Mouse (Mus musculus) embryo, embryonic 10.5 days (tissue): ENCODE results near the gene Fkbpl.
A peak's percentile ranks its signal among the peaks of the same experiment; 100 is the strongest.

Experiments used
- DNase-seq: peaks from one replicate; pipeline ENCODE4 v3.0.0-alpha.2; 2015; ENCODE audit warnings: low spot score

Fkbpl gene

DNA sequence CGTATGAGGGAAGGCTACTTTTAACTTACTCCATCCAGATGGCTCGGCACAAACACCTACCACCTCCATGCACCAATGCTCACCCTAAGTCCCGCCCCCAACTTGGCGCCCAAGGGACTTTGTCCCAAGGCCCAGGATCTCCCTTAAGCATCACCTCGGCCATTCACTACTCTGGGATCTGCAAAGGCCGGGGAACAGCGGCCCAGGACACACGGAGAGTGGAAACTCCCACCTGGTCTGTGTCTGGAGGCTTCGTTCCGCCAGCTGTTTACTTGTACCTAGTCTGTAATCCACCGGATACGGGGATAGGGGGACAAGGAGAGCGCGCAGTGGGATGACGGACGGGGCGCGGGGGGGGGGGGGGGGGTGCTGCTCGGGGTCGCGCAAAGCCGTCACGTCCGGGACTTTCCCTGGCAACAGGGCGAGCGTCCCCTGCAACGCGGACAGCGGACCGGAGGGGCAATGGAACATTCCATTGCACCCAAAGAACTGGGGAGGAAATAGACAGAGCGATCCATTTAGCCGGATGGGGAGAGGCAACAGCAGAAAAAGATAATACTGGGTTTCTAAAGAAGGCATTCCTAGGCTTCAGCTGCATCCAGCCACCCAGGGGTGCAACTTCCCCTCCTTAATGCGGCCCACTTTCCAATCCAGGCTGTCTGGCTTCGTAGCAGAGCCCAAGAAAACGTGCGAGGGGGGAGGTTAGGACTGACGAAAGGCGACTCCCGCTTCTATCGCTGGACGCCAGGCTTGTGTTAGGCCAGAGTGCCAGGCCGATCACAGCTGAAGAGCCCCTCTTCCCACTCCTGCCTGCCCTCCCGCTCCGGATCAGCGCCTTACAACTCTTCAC, 17.2 kb upstream of the Fkbpl start:
- DNase-seq, result peak; percentile 92

DNA sequence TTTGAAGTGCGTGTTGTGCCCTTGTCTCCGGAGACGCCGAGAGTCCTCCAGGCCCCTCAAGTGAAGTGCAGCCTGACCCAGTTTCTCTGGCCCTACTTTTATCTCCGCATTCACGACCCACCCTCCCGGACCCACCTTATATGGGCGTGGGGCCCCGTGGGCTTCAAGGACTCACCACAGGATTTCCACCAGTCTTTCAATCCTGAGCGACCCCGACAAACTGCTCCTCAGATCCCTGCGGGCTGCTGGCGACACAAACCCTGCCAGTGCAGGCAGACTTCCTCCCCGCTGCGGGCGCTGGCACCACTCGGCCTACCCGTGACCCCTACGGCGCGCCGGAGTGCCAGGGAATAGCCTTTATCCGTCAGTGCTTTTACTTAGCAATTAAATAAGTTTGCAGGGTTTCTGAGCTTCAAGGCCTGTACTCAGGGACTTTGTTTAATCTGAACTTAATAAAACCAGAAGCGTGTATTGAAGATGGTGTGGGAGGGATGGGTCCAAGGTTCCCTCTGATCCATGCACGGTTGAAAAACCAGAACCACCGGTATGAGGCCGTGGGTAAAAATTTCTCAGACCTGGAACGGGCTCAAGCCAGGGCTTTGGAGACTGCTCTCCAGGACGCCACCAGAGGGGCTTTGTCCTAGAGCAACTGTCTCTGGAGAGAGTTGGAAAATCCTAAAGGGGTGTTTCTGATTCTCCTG, 16.5 kb upstream of the Fkbpl start, which contains the start of gene Ppt2:
Ppt2 (minus strand) TSS at position 568 of the 701 bp plus-strand sequence.
- no peak for DNase-seq

DNA sequence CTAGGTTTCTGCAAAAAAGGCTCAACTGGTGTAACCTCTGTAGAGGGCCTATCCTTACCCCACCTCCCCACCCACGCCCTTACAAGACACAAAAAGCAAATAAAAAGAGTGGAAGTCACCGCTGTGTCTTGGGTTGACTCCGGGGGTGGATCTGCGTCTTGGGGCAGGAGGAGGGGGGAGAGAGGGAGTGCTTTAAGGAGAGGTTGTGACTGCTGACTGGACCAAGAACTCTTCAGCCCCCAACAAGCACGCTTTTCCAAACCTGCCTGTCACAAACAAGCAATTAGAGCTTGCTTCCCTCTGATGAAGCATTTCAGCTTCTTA, 16.0 kb upstream of the Fkbpl start:
- DNase-seq, result no peak

DNA sequence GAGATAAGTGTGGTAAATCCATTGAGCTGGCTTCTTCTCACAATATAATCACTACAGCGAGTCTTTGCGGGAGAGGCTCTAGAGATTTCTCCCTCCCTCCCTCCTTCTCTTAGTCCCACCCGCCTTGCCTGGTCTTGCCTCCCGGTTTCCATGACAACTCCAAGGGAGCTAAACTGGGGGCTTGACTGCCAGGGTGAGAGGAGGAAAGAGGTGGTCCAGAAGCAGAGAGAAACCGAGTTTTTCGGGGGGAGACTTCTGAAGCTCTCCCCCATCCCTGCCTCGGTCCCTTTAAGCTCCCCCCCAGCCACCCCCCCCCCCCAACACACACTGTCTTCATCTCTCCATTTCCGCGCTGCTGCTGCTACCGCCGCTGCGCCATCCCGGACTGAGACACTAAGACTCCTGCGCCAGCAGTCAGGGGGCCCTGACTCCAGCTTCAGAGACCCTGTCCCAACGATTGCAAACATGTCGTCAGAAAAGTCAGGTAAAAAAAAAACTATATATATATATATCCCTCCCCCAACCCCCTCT, 15.3 kb upstream of the Fkbpl start, which contains the start of gene Prrt1:
Prrt1 (plus strand) TSS at position 313 of the 531 bp plus-strand sequence.
- DNase-seq, result peak; percentile 74

DNA sequence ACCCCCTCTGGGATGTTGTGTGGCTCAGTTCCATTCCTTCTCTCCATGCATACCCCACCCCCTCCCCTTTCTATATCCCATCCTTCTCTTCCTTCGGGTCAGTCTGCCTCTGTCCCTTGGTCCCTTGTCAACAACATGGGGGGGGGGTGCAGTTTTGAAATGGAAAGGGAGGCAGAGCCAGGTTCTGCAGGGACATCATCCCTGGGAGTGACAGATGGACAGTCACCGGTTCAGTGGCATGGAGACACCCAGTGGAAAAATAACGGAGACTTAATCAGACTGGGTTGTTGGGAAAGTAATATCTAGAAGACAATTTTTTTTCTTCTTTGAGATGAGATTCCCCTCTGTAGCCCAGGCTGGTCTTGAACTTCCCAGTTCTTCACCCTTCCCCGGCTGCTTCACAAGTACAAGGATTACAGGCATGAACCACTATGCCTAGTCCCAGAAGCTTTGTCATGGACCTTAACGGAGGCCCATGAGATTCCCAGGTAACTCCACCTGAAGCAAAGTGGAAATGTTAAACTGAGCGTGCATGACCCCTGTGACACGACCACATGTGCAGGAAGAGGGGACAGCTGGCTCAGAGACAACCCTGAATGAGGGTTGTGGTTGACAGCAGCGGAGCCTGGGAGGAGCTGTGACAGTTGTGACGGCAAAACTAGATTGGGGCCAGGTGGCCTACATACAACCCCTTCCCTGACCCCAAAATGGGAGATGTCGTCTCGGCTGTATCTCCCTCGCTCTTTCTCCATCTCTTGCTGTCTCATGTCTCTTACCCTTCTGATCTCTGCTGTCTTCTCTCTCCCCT, 14.6 kb upstream of the Fkbpl start:
- DNase-seq, result no peak

DNA sequence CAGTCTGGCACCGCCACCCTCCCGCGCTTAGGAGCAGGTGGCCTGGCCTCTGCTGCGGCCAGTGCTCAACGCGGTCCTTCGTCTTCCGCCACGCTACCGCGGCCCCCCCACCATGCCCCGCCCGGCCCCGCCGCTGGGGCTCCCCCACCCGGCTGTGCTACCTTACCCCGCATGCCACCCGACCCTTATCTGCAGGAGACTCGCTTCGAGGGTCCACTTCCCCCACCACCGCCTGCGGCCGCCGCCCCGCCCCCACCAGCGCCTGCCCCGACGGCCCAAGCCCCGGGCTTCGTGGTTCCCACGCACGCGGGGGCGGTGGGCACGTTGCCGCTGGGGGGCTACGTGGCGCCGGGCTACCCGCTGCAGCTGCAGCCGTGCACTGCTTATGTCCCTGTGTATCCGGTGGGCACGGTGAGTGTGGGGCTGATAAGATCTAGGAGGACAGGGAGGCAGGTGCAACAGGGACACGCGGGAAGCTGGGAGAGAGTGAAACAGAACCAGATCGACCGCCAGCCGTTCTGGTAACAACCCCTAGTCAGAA, 13.7 kb upstream of the Fkbpl start:
- DNase-seq, result no peak

DNA sequence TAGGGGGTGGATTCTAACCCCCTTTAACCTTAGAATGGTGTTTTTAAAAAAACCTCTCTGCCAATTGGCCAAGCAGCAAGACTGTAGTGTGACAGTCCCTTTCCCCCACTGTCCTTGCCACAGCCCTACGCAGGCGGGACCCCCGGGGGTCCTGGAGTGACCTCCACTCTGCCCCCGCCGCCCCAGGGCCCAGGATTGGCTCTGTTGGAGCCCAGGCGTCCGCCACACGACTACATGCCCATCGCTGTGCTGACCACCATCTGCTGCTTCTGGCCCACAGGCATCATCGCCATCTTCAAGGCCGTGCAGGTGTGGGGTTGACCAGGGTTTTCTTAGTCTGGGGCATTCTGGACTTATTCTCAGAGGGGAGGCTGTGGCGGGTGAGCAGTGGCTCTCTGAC, 12.9 kb upstream of the Fkbpl start:
- DNase-seq, result no peak

DNA sequence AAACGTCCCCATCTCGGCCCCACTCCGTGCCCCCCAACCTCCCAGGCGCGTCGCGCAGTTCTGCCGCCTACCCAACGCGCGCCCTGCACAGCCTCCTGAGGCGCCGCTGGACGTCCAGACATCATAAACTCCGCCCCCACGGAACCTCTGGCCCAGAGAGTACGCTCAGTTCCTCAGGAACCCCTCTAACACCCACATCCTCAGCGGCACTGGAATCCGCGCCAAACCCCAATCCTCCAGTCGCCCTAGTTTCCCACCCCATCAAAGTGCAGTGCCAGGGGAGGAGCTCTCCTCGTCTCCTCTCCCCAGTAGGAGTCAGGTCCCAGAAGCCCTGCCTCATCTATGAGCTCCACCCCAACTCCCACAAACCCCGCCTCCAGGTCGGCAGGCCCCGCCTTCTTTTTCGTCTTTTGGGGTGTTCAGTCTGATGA, 12.3 kb upstream of the Fkbpl start:
- peak; percentile 71 for DNase-seq

DNA sequence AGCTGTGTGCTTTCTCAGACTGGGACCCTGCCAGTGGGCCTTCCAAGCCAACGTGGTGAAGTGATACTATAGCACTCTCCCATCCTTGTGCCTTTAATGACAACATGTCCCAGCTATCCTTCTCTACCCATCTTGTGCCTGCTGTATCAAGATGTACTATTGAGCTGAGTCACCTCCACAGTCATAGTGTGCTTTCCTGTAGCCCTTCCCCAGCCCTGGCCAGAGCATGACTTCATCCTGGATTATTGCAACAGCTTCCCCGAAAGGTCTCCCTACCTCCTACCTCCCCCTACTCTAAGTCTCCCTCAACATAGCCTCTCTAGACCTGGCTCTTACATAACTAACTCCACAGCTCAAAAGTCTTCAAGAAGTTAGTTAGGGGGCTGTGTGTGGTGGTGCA, 8.9 kb upstream of the Fkbpl start:
- no peak for DNase-seq

DNA sequence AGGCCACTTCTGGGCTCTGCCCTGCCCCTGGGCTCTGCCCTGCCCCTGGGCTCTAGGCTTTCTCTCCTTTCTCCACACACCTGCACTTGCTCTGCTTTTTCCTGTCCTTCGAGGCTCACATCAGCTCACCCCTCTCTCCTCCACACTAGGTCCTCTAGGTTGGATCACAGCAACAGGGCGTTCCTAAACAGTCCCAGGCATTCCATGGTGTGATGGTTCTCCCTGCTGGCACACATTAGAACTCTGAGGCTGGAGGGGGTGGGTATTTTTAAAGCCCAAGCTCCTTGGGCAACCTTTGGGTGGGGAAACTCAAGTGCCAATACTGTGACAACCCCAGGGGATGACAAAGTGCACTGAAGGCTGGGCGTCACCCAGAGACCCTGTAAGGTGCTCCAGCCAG, 7.1 kb upstream of the Fkbpl start:
- no peak for DNase-seq

DNA sequence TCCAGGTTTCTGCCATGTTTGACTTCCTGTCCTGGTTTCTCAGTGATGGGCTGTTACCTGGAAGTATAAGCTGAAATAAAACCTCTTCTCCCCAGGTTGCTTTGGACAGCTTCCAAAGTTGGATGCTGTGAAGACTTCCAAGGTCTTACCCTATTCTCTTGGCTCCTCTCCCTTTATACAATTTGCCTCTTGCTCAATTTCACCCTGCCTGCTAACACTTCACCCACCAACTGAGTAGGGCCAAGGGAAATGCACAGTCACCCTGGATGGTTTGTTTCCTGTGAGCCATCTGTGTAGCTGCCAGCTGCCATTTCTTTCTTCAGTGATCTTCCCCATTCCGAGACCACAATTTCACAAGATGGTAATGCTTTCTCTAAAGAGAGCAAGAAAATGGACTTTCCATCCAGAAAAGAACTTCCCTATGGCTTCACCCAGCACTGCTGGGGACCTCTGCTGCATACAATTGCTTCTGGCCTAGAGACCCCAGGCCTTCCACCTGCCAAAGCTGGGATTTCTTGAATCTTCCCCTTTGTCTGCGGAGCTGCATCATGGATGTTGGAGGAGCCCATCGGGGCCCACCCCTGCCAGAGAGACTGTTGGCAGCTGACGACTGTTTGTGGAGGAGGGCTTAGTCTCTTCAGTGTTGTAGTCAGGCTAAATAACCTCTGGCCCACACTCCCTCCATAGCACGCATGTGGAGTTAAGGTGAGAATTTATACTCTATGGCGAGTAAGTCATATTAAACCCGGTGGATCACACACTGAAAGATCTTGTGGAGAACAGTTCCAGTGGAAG, 4.9 kb upstream of the Fkbpl start:
- no peak for DNase-seq

DNA sequence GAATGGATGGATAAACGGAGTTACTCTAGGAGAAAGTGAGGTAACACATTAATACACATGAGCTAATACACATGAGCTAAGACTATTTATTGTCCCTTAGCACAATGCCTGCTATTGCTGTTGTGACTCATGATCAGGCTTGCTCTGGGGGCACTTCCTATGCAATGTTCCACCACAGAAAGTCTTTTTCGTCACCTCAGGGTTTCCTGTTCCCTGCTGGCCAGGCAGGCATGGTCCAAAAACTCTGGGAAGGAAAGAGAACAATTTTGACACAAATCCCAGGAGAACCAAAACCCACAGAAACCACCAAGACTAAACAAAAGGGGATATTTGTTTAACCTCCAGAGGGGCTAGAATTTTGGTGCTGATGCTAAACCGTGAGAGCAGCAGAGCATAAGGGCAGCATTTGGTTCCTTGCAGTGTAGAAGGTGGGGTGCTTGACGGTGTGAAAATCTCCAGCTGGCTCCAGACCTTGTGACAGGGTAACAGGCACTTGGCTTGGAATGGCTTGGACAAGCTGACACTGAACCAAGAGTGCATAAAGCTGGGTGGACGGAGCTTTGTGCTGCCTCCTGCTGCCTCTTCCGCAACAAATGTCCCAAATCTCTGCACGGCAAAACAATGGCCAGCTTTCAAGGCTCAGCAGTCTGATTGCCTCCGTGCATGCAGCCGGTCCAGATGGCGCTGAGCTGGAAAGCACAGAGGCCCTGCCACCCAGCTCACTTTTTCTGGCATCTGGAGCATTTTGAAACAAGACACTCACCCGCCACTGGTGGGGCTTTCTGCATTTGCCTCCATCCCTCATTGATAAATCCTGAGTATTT, 3.6 kb upstream of the Fkbpl start:
- peak; percentile 69 for DNase-seq

DNA sequence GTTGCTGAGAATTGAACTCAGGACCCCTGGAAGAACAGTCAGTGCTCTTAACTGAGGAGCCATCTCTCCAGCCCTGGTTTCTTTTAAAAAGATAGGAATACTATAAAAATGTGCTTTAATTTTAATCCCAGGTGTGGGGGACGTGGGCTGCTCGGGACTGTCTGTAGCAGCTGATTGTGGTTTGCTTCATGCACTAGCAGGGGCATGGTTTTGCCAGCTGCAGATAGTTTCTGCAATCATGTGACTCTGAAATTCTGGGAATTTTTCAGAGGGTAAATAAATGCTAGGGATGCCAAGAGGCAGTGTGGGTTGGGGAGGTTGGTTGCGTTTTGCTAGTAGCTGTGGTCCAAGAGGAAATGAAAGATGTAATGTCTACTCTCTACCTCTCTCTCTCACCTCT, 2.6 kb upstream of the Fkbpl start:
- DNase-seq, result no peak

DNA sequence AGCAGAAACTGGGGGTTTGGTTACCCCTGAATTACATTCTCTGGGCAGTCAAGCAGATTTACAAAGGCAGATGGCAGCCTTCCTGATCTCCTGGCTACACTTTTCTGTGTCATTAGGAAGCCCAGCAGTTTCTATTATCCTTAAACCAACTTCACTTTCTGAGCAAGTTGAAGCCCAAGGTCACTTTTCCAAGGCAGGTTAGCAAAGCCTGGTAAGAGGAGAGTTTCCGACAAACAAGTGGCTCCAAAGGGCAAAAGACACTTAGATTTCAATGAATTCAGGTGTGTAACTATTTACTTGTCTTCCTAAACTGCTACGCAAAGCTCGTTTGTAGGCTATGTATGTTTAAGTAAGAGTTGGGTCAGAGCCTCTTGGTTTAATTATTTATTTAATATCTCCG, 1.2 kb upstream of the Fkbpl start:
- no peak for DNase-seq

DNA sequence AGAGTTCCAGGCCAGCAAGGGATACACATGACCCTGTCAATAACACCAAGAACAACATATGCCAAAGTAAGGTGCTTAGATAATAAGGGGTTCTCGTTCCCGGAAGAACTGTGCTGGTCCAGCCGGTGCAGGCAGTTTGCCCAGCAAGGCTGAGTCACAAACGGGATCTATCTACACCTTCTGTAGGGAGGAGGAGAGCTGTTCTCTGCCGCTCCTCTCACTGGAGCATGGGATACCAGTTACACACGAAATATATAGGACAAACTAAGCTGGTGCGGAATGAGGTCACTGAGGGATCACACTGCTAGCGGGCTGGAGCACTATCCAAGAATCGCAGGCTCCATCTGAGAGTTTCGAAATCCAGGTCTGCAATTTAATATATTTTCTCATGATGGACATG, 620 bp upstream of the Fkbpl start:
- DNase-seq, result no peak

DNA sequence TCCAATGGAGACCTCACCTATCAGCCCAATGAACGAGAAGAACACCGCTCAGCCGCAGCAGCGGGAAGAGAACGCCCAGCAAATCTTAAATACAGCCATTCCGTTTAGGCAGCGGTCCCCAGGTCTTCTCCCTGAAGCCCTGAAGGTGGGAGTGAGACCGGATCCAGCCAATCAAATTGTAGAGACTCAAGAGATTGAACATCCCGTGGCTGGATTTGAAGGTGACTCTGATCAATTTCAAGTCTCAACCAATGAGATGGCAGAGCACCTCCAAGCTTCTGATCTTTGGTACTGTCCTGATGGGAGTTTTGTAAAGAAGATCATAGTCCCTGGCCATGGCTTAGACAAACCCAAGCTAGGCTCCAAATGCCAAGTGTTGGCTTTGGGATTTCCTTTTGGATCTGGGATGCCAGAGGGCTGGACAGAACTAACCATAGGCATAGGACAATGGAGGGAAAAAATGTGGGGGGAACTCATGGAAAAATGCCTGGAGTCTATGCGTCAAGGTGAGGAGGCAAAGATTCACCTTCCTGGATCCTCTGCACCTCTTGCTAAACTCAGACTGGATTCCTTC, 779 bp downstream of the Fkbpl start:
- DNase-seq, result no peak

DNA sequence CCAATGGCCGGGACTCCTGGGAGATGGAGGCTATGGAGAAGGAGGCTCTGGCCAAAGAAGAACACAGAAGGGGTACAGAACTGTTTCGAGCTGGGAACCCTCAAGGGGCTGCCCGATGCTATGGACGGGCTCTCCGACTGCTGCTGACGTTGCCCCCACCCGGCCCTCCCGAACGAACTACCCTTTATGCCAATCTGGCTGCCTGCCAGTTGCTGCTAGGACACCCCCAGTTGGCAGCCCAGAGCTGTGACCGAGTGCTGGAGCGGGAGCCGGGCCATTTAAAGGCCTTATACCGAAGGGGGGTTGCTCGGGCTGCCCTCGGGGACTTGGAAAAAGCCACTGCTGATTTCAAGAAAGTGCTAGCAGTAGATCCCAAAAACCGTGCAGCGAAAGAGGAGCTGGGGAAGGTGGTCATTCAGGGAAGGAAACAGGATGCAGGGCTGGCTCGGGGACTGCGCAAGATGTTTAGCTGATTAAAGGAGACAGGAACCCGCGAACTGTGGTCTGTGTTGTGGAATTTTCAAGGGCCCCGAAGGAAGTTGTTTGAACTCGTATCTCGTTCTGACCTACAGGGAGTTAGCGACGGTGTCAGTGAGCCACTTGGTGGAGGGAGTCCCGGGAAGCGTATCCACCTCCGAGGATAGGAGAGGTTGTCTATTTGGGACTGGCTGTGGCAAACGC, 1.4 kb downstream of the Fkbpl start:
- DNase-seq, result no peak

DNA sequence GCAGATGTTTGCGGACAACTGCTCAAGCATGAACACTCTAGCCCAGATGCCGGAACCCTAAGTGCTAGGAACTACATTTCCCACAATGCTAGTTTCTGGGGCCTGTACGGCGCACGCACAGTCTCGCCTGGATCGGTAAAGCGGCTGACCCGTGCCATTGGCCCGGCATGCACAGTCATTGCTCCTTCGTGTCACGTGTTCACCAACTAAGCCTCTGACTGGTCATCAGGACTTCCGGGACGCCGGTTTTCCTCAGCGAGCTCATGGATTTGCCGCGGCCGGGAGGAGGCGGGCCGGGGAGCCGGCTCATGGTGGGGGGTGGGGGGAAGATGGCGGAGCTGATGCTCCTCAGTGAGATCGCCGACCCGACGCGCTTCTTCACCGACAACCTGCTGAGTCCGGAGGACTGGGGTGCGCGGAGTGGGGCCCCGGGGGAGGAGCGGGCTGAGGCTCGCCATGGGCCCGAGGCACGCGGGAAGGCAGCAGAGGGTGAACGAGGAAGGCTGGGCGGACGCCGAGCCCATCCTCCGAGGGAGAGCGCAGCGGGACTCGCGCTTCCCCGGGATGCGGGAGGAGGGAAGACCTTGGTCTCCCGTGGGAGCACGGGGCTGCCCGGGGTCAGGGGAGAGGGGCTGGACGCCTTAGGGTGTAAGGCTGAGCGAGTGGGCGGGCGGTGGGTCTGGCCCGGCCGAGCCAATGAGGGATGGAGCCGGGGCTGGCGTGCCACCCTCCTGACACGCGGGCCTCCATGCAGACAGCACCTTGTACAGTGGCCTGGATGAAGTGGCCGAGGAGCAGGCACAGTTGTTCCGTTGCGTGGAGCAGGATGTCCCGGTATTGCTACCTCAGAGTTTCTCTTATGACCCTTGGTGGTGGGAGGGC, 2.6 kb downstream of the Fkbpl start, which contains the start of gene Atf6b:
Atf6b (plus strand) TSS at position 241 of the 882 bp plus-strand sequence.
- DNase-seq, result peak; percentile 98
